Mouse (Mus musculus) liver, adult 2 months (tissue): ENCODE data around the gene Tmem170b.
A peak's percentile ranks its signal among the peaks of the same experiment; 100 is the strongest.

Source experiments
- CTCF ChIP-seq: fragments of 200-500 bp; IDR thresholded peaks from 2 replicates; pipeline ENCODE4 v1.5.1; 2011; ENCODE audit warnings: low read depth, low read length, control low read depth
- POLR2A ChIP-seq: fragments of 200-500 bp; IDR thresholded peaks from 2 replicates; pipeline ENCODE4 v1.6.1; 2011; ENCODE audit warnings: low read length, control low read depth; ENCODE audit not compliant: insufficient read depth; ENCODE audit errors: extremely low read depth

DNA sequence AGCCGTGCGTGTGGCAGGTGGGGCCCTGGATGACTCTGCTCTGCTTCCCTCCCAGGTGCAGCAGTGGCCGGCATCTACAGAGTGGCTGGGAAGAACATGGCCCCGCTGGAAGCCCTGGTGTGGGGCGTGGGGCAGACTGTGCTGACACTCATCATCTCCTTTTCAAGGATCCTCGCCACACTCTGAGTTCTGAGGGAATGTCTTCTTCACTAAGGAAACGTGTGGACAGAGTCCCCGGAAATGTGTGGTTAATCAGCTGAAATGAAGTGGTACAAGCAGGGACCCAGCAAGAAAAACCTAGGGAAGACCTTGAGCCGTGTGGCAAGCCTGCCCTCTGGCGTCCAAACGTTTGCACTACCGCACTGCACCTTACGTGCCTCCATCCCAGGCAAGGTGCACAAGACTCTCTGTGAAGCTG is 28.7 kb downstream of the Tmem170b start:
- no peak for TF ChIP-seq POLR2A
- TF ChIP-seq CTCF, result peak; percentile 99
